Mouse (Mus musculus): Measurements from ENCODE around the gene Masp1. TPM values are rescaled to one million over a fixed set of nuclear protein-coding genes. Genes with fewer than 3 reads are reported as not detected.

Gene Masp1
- polyA plus RNA-seq, 2 experiments, result 7.2 to 9.5 TPM

GRCm38 (mm10) chr16:23479872-23480603, 40.6 kb downstream of the Masp1 start:
- Histone ChIP-seq H3K9me3 (ENCODE audit: control insufficient read depth, low read length) (no peaks in the 10 kb centered on the region), H3K9ac (ENCODE audit: low read depth, low read length, severe bottlenecking) (no peak overlapping the region), H3K4me2 (replicated peaks; ENCODE audit: low read depth, low read length, severe bottlenecking) (no peak overlapping the region), H3K4me1 (ENCODE audit: control insufficient read depth, insufficient read depth, low read length) (0 out of 2 replicates have a peak, but pooled peaks cover 4% of the 10 kb centered on the region), H3K36me3 (ENCODE audit: control insufficient read depth, insufficient read depth, low read length) (no peaks in the 10 kb centered on the region), H3K27ac (replicated peaks; ENCODE audit: low read depth, low read length) (no peak overlapping the region), H3K4me3 (replicated peaks; ENCODE audit: low read length) (no peak overlapping the region), H3K27me3 (ENCODE audit: control insufficient read depth, insufficient read depth, low read length) (no peaks in the 10 kb centered on the region)
- TF ChIP-seq POLR2A (IDR thresholded peaks at IDR 0.05; ENCODE audit: borderline replicate concordance, extremely low read depth, insufficient read depth, insufficient read length), result no peak
- 74% methylated on average over 7 of the region's 7 CpGs for whole genome bisulfite sequencing
- ATAC-seq (ENCODE audit: low FRiP score, low read depth) (no peak), DNase-seq (ENCODE audit: low spot score) (no peak)

GRCm38 (mm10) chr16:23476598-23476997, 44.0 kb downstream of the Masp1 start:
- H3K27ac ChIP-seq (replicated peaks; ENCODE audit: low read depth, low read length), result no peak overlapping the region
- H3K4me1 ChIP-seq (ENCODE audit: control insufficient read depth, insufficient read depth, low read length), result no peaks in the 10 kb centered on the region
- no peak overlapping the region for H3K4me3 ChIP-seq (replicated peaks; ENCODE audit: low read length)
- TF ChIP-seq POLR2A (IDR thresholded peaks at IDR 0.05; ENCODE audit: borderline replicate concordance, extremely low read depth, insufficient read depth, insufficient read length), result no peak
- DNase-seq (ENCODE audit: low spot score), result no peak
- no peak for ATAC-seq (ENCODE audit: low FRiP score, low read depth)
- H3K4me2 ChIP-seq (replicated peaks; ENCODE audit: low read depth, low read length, severe bottlenecking), result no peak overlapping the region
- no peaks in the 10 kb centered on the region for H3K9me3 ChIP-seq (ENCODE audit: control insufficient read depth, low read length)
- H3K27me3 ChIP-seq (ENCODE audit: control insufficient read depth, insufficient read depth, low read length), result no peaks in the 10 kb centered on the region
- no peaks in the 10 kb centered on the region for H3K36me3 ChIP-seq (ENCODE audit: control insufficient read depth, insufficient read depth, low read length)
- H3K9ac ChIP-seq (ENCODE audit: low read depth, low read length, severe bottlenecking), result no peak overlapping the region

GRCm38 (mm10) chr16:23475651-23476050, 45.0 kb downstream of the Masp1 start:
- no peak for DNase-seq (ENCODE audit: low spot score)
- Histone ChIP-seq H3K9me3 (ENCODE audit: control insufficient read depth, low read length) (no peaks in the 10 kb centered on the region), H3K4me3 (replicated peaks; ENCODE audit: low read length) (no peak overlapping the region), H3K4me2 (replicated peaks; ENCODE audit: low read depth, low read length, severe bottlenecking) (no peak overlapping the region), H3K27ac (replicated peaks; ENCODE audit: low read depth, low read length) (no peak overlapping the region), H3K27me3 (ENCODE audit: control insufficient read depth, insufficient read depth, low read length) (no peaks in the 10 kb centered on the region), H3K4me1 (ENCODE audit: control insufficient read depth, insufficient read depth, low read length) (no peaks in the 10 kb centered on the region), H3K36me3 (ENCODE audit: control insufficient read depth, insufficient read depth, low read length) (no peaks in the 10 kb centered on the region), H3K9ac (ENCODE audit: low read depth, low read length, severe bottlenecking) (no peak overlapping the region)
- no peak for ATAC-seq (ENCODE audit: low FRiP score, low read depth)
- no peak for TF ChIP-seq POLR2A (IDR thresholded peaks at IDR 0.05; ENCODE audit: borderline replicate concordance, extremely low read depth, insufficient read depth, insufficient read length)
- 78% methylated on average over 4 of the region's 4 CpGs for WGBS

- no peak overlapping the region for H3K27ac ChIP-seq (replicated peaks; ENCODE audit: low read depth, low read length)
- no peaks in the 10 kb centered on the region for H3K36me3 ChIP-seq (ENCODE audit: control insufficient read depth, insufficient read depth, low read length)
- WGBS, result 43% methylated on average over 3 of the region's 3 CpGs
- no peak overlapping the region for H3K9ac ChIP-seq (ENCODE audit: low read depth, low read length, severe bottlenecking)
- no peak for DNase-seq (ENCODE audit: low spot score)
- no peak overlapping the region for H3K4me3 ChIP-seq (replicated peaks; ENCODE audit: low read length)
- no peak overlapping the region for H3K4me2 ChIP-seq (replicated peaks; ENCODE audit: low read depth, low read length, severe bottlenecking)
- ATAC-seq (ENCODE audit: low FRiP score, low read depth), result no peak
- TF ChIP-seq POLR2A (IDR thresholded peaks at IDR 0.05; ENCODE audit: borderline replicate concordance, extremely low read depth, insufficient read depth, insufficient read length), result no peak
- no peaks in the 10 kb centered on the region for H3K4me1 ChIP-seq (ENCODE audit: control insufficient read depth, insufficient read depth, low read length)
- H3K27me3 ChIP-seq (ENCODE audit: control insufficient read depth, insufficient read depth, low read length), result no peaks in the 10 kb centered on the region
- H3K9me3 ChIP-seq (ENCODE audit: control insufficient read depth, low read length), result no peaks in the 10 kb centered on the region
Observed at GRCm38 (mm10) chr16:23472046-23472445, 48.6 kb downstream of the Masp1 start.

GRCm38 (mm10) chr16:23471551-23471950, 49.1 kb downstream of the Masp1 start:
- Histone ChIP-seq H3K27ac (replicated peaks; ENCODE audit: low read depth, low read length) (no peak overlapping the region), H3K27me3 (ENCODE audit: control insufficient read depth, insufficient read depth, low read length) (no peaks in the 10 kb centered on the region), H3K9me3 (ENCODE audit: control insufficient read depth, low read length) (no peaks in the 10 kb centered on the region), H3K9ac (ENCODE audit: low read depth, low read length, severe bottlenecking) (no peak overlapping the region), H3K36me3 (ENCODE audit: control insufficient read depth, insufficient read depth, low read length) (no peaks in the 10 kb centered on the region), H3K4me2 (replicated peaks; ENCODE audit: low read depth, low read length, severe bottlenecking) (no peak overlapping the region), H3K4me3 (replicated peaks; ENCODE audit: low read length) (no peak overlapping the region), H3K4me1 (ENCODE audit: control insufficient read depth, insufficient read depth, low read length) (no peaks in the 10 kb centered on the region)
- 91% methylated on average over 6 of the region's 6 CpGs for WGBS
- DNase-seq (ENCODE audit: low spot score) (no peak), ATAC-seq (ENCODE audit: low FRiP score, low read depth) (no peak)
- no peak for TF ChIP-seq POLR2A (IDR thresholded peaks at IDR 0.05; ENCODE audit: borderline replicate concordance, extremely low read depth, insufficient read depth, insufficient read length)
